Mouse (Mus musculus) ES-Bruce4 (cell line): ENCODE data around the gene Ptch1.

ENCODE experiments used
- CTCF ChIP-seq: IDR thresholded peaks from one replicate; pipeline ENCODE4 v1.8.1; 2011; ENCODE audit warnings: low read depth, low read length
- EP300 ChIP-seq: IDR thresholded peaks from 2 replicates; pipeline ENCODE4 v1.6.1; 2011; ENCODE audit warnings: low read depth, low read length; ENCODE audit not compliant: insufficient read depth
- POLR2A ChIP-seq: IDR thresholded peaks from one replicate; pipeline ENCODE4 v1.8.1; 2011; ENCODE audit warnings: low read length; ENCODE audit not compliant: insufficient read depth

- TF ChIP-seq POLR2A = no peak
- no peak for TF ChIP-seq CTCF
- TF ChIP-seq EP300 = no peak
Observed at GRCm38 (mm10) chr13:63552291-63552932, 21.0 kb downstream of the Ptch1 start.
